Mouse (Mus musculus) kidney, postnatal 4 days (tissue): Measurements from ENCODE around the gene Cdh3.

Source experiments
- DNase-seq, 2 experiments: peaks; one replicate each; pipeline ENCODE4 v3.0.0; 2021; ENCODE audit warnings: mixed read lengths in 2 of 2

Gene Cdh3

GRCm38 (mm10) chr8:106510365-106510975 lies at the start of gene Cdh3:
Cdh3 (plus strand) TSS chr8:106510891.
- peak; percentile 84 to 91 for DNase-seq

- DNase-seq, result no peak
Observed at GRCm38 (mm10) chr8:106462131-106462530, 48.6 kb upstream of the Cdh3 start.

GRCm38 (mm10) chr8:106463795-106464194 lies 46.9 kb upstream of the Cdh3 start:
- no peak for DNase-seq

GRCm38 (mm10) chr8:106469485-106469884 lies 41.2 kb upstream of the Cdh3 start:
- DNase-seq, result peak; percentile 13 to 24

- no peak for DNase-seq
Observed at GRCm38 (mm10) chr8:106474001-106474400, 36.7 kb upstream of the Cdh3 start.

- DNase-seq, result no peak
Observed at GRCm38 (mm10) chr8:106500018-106500685, 10.5 kb upstream of the Cdh3 start, which contains the start of gene 6030452D12Rik. 6030452D12Rik (plus strand) TSS chr8:106500522.

- DNase-seq, result peak in 1 of 2 experiments; percentile 0
Observed at GRCm38 (mm10) chr8:106504241-106504640, 6.5 kb upstream of the Cdh3 start.

GRCm38 (mm10) chr8:106505328-106505965 lies 5.2 kb upstream of the Cdh3 start:
- peak in 1 of 2 experiments; percentile 16 for DNase-seq

GRCm38 (mm10) chr8:106506106-106506505 lies 4.6 kb upstream of the Cdh3 start:
- peak in 1 of 2 experiments; percentile 0 for DNase-seq

GRCm38 (mm10) chr8:106507761-106508331 lies 2.8 kb upstream of the Cdh3 start:
- peak; percentile 72 to 82 for DNase-seq

- peak in 1 of 2 experiments; percentile 3 for DNase-seq
Observed at GRCm38 (mm10) chr8:106508456-106508855, 2.2 kb upstream of the Cdh3 start.

- DNase-seq, result peak in 1 of 2 experiments; percentile 3
Observed at GRCm38 (mm10) chr8:106509079-106509780, 1.5 kb upstream of the Cdh3 start.

GRCm38 (mm10) chr8:106511065-106511501 lies 392 bp downstream of the Cdh3 start:
- peak; percentile 50 to 66 for DNase-seq

GRCm38 (mm10) chr8:106511531-106512041 lies 895 bp downstream of the Cdh3 start:
- peak; percentile 71 to 83 for DNase-seq

GRCm38 (mm10) chr8:106512475-106513150 lies 1.9 kb downstream of the Cdh3 start:
- DNase-seq, result peak; percentile 25 to 53

GRCm38 (mm10) chr8:106515946-106516479 lies 5.3 kb downstream of the Cdh3 start:
- DNase-seq, result no peak

GRCm38 (mm10) chr8:106516581-106516980 lies 5.9 kb downstream of the Cdh3 start:
- DNase-seq, result peak; percentile 69 to 74

GRCm38 (mm10) chr8:106518763-106519162 lies 8.1 kb downstream of the Cdh3 start:
- no peak for DNase-seq

- DNase-seq, result no peak
Observed at GRCm38 (mm10) chr8:106520578-106520977, 9.9 kb downstream of the Cdh3 start.

GRCm38 (mm10) chr8:106521845-106522244 lies 11.2 kb downstream of the Cdh3 start:
- peak in 1 of 2 experiments; percentile 50 for DNase-seq

GRCm38 (mm10) chr8:106526725-106527124 lies 16.0 kb downstream of the Cdh3 start:
- DNase-seq, result no peak
